Mouse (Mus musculus) 3134 (cell line): ENCODE measurements around the gene Vmn1r73.

Experiments
- DNase-seq: peaks from one replicate; pipeline ENCODE4 v3.0.0-alpha.2; 2011; ENCODE audit warnings: low spot score; ENCODE audit not compliant: insufficient read length; ENCODE audit errors: extremely low read depth

Vmn1r73 gene

DNA sequence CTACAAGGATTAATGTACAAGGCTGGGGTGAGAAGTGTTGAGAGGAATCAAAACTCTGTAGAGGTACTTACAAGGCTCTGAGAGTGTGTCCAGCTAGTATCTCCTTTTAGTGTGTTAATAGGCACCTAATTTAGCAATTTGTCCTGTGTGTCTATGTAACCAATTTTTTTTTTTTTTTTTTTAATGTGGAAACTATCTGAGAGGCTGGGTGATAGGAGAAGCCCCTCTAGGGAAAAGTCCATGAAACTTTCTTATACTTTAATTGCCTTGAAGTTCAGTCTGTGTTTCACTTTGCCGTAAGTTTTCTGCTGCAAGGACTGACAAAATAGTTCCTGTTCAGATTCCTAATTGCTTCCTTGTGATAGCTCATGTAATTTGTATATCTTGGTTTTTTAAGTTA, at the start of gene Vmn1r73:
TSS of gene Vmn1r73 (plus strand) at position 301 of the 400 bp plus-strand sequence.
- DNase-seq: no peak
